Mouse (Mus musculus): ENCODE results near the gene Sp100.

DNA sequence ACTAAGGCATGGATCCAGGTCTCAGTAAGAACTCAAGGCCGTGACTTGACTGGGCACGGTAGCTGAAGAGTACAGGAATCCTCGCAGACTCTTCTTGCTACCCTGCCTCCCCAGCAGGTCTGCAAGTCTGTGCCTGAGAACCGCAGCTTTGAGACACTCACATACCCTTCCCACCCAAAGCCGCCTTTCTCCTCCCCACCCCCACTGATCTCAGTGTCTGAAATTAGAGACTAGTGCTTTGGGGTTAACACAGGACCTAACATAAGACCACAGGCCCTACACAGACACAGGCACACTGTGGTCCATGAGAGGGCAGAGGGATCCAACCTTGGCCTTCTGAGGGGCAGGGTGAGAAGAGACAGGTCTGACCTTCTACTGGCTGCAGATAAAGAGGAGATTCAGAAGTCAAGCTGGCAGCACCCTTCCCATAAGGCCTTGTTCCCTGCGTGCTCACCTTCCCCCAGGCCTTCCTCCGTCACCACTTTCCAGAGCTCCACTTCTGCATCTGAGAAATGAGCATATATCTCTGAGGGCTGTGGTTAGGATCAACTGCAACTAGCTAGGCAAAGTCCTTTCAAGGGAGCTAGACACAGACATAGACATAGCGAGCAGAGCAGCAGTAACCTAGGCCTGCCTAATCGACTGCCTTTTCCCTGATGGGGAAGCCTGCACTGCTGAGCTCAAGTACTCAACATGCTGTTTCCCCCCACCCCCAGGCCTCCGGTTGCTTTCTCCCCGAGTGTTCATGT, 102.3 kb downstream of the Sp100 start:
- TF ChIP-seq CTCF (IDR thresholded peaks at IDR 0.05; ENCODE audit: low read depth, low read length) (no peak), POLR2A (IDR thresholded peaks at IDR 0.05; ENCODE audit: insufficient read depth, low read length) (no peak), EP300 (IDR thresholded peaks at IDR 0.05; ENCODE audit: insufficient read depth, low read depth, low read length) (no peak)
